Mouse (Mus musculus) ES-E14 (cell line): ENCODE data around the gene Ybx3. TPM values are rescaled to one million over a fixed set of nuclear protein-coding genes. Genes with fewer than 3 reads are reported as not detected.

Experiments used
- DNase-seq: peaks from one replicate; pipeline ENCODE4 v3.0.0-alpha.2; 2013; ENCODE audit warnings: low read depth, low spot score
- H3K27ac ChIP-seq: 2 replicates; pipeline ENCODE4 v1.5.1; 2012; ENCODE audit warnings: low read depth, mild to moderate bottlenecking, low read length, moderate library complexity, mixed read lengths; ENCODE audit not compliant: poor library complexity, insufficient read depth, severe bottlenecking
- H3K36me3 ChIP-seq: 2 replicates; pipeline ENCODE4 v1.6.1; 2012; ENCODE audit warnings: mild to moderate bottlenecking, low read length, moderate library complexity, mixed read lengths; ENCODE audit not compliant: control insufficient read depth, poor library complexity, insufficient read depth, severe bottlenecking
- H3K4me1 ChIP-seq, 2 experiments: fragments of 150-350 bp in 1 of 2; sonication (generic) in 1 of 2; 2 replicates each; pipeline ENCODE4 v1.6.1; 2012; ENCODE audit warnings: low read length in 2 of 2, mild to moderate bottlenecking in 1 of 2, mixed read lengths in 1 of 2; ENCODE audit not compliant: control insufficient read depth in 2 of 2, insufficient read depth in 2 of 2, poor library complexity in 1 of 2
- H3K4me3 ChIP-seq, 2 experiments: fragments of 150-350 bp in 1 of 2; sonication (generic) in 1 of 2; 2 replicates each; pipeline ENCODE4 v1.5.1; 2012; ENCODE audit warnings: low read length in 2 of 2, low read depth in 1 of 2, mild to moderate bottlenecking in 1 of 2, mixed read lengths in 1 of 2; ENCODE audit not compliant: insufficient read depth in 1 of 2, poor library complexity in 1 of 2, severe bottlenecking in 1 of 2
- H3K9ac ChIP-seq: 2 replicates; pipeline ENCODE4 v1.6.1; 2012; ENCODE audit warnings: low read depth, mild to moderate bottlenecking, low read length, mixed read lengths; ENCODE audit not compliant: poor library complexity, insufficient read depth, severe bottlenecking
- H3K9me3 ChIP-seq: fragments of 150-350 bp; sonication (generic); 2 replicates; pipeline ENCODE4 v1.6.1; 2012; ENCODE audit warnings: low read depth, mild to moderate bottlenecking, low read length; ENCODE audit not compliant: control insufficient read depth, insufficient read depth
- CHD2 ChIP-seq: IDR thresholded peaks from 2 replicates; pipeline ENCODE4 v1.6.1; 2014; ENCODE audit warnings: mild to moderate bottlenecking, low read depth, low read length, inconsistent platforms
- HCFC1 ChIP-seq: IDR thresholded peaks from 2 replicates; pipeline ENCODE4 v1.6.1; 2012; ENCODE audit warnings: low read length, inconsistent platforms, borderline replicate concordance; ENCODE audit not compliant: insufficient read depth
- MAFK ChIP-seq: IDR thresholded peaks from 2 replicates; pipeline ENCODE4 v1.6.1; 2014; ENCODE audit warnings: mild to moderate bottlenecking, low read depth, low read length, inconsistent platforms; ENCODE audit not compliant: insufficient read depth
- ZC3H11A ChIP-seq: IDR thresholded peaks from 2 replicates; pipeline ENCODE4 v1.6.1; 2012; ENCODE audit warnings: low read depth, mild to moderate bottlenecking, inconsistent platforms, low read length, borderline replicate concordance
- ZNF384 ChIP-seq: IDR thresholded peaks from 2 replicates; pipeline ENCODE4 v1.6.1; 2012; ENCODE audit warnings: low read depth, low read length, inconsistent platforms
- in situ Hi-C, 2 experiments: fragments of 600-800 bp; cut with MboI; formaldehyde crosslinking; loops; one replicate each; pipeline ENCODE4 v1.15.1; 2025; ENCODE audit warnings: low sequenced_read_pairs in 2 of 2, inconsistent platforms in 1 of 2; ENCODE audit not compliant: unreplicated experiment in 2 of 2
- total RNA-seq: library from RNA; depleted of rRNA; stranded (reverse); fragments of 300-350 nt; gene quantifications from 2 replicates; pipeline ENCODE4 v1.2.3, GENCODE M21; 2012; rRNA removed

Gene Ybx3
- 275 and 332 TPM in 2 replicates for total RNA-seq

DNA sequence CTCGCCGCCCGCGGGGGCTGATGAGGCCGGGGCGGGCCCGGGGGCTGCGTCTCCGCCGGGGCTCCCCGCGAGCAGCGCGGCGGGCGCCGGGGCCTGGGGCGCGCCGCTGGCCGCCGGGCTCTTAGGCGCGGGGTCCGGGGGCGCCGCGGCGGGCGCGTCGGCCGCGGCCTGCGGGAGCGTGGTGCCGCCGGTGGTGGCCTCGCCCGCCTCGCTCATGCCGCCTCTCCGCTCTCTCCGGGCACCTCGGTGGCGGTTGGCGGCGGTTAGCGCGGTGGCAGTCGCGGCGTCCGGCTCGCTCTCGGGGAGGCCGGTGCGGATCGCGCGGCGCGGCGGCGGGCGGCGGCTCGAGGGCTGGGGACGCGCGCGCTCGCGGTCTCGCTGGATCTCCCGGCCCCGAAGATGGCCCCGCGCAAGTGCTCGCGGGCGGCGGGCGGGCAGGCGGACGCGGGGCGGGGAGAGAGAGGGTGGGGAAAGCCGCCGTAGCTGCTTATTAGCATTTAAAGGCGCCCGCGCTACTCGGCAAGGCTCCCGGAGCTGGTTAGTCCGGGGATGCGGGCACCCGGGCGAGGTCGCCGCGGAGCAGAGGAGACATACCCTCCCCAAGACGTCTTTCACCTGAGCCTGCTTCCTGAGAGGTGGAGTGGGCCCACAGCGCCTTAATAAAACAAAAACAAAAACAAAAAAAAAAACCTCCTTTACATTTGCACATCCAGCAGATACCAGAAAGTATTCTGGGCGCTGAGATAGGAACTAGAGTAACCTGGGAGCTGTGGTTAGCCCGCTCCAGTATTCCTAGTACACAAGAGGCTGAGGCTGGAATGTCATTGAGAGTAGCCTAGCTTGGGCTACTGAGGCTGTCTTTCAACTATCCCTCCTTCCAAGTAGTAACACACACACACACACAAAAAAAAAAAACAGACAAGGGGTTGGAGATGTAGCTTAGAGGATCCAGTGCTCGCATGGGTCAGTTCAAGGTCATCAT lies at the start of gene Ybx3:
Gene Ybx3, minus strand, starts transcription at position 437 of the 982 bp plus-strand sequence.
- H3K27ac ChIP-seq = peak within 1 kb of the TSS; percentile 79
- peaks cover 2% of the 10 kb centered on the region; the same call in 1 of the 2 replicates for H3K36me3 ChIP-seq
- peak; percentile 57 for DNase-seq
- peak within 1 kb of the TSS; percentile 99 for H3K9ac ChIP-seq
- in situ Hi-C loops = no loop called here
- peak within 1 kb of the TSS; percentile 67 to 99 for H3K4me3 ChIP-seq
- peaks cover 5 to 12% of the 10 kb centered on the region in 2 experiments for H3K4me1 ChIP-seq
- TF ChIP-seq MAFK (no peak), HCFC1 (no peak; the same call in 1 of the 2 replicates), ZNF384 (no peak; the same call in 1 of the 2 replicates), CHD2 (no peak), ZC3H11A (no peak)
- no peaks in the 10 kb centered on the region for H3K9me3 ChIP-seq

DNA sequence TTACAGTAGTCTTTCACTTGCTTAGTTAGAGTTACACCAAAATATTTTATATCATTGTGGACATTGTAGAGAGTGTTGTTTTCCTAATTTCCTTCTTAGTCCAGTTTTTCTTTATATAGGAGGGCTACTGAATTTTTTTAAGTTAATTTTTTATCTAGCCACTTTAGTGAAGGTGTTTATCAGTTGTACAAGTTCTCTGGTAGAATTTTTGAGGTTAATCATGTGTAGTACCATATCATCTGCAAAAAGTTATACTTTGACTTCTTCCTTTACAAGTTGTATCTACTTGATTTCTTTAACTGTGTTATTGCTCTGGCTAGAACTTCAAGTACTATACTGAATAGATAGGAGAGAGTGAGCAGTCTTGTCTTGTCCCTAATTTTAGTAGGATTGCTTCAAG lies 48.4 kb upstream of the Ybx3 start:
- no peak for TF ChIP-seq ZNF384
- no peak for TF ChIP-seq CHD2
- TF ChIP-seq ZC3H11A = no peak
- TF ChIP-seq MAFK = no peak
- no peak for TF ChIP-seq HCFC1
- no peak for DNase-seq
- H3K4me1 ChIP-seq = no peaks in the 10 kb centered on the region
- H3K9me3 ChIP-seq = no peaks in the 10 kb centered on the region
- no peak overlapping the region for H3K27ac ChIP-seq
- in situ Hi-C loops = no loop called here
- H3K9ac ChIP-seq = no peak overlapping the region
- no peak overlapping the region for H3K4me3 ChIP-seq
- no peaks in the 10 kb centered on the region for H3K36me3 ChIP-seq

DNA sequence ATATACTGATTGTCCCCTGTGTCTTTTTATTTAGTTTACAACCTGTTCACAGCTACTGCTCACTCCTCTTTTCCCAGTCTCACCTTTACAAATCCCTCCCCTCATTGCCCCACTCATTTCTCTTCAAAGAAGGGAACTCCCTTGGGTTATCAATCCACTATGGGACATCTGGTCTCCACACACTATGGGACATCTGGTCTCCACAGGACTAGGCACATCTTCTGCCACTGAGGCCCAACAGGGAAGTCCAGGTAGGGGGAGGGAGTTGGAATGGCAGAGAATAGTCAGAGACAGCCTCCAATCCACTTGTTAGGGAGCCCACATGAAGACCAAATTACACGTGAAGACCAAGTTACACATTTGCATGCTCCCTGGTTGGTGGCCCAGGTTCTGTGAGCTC lies 45.8 kb upstream of the Ybx3 start:
- no peak overlapping the region for H3K4me3 ChIP-seq
- H3K9me3 ChIP-seq = no peaks in the 10 kb centered on the region
- no peak overlapping the region for H3K9ac ChIP-seq
- H3K27ac ChIP-seq = no peak overlapping the region
- TF ChIP-seq ZC3H11A = no peak
- TF ChIP-seq MAFK = no peak
- no peak for TF ChIP-seq CHD2
- TF ChIP-seq ZNF384 = no peak
- TF ChIP-seq HCFC1 = no peak
- H3K36me3 ChIP-seq = no peaks in the 10 kb centered on the region
- in situ Hi-C loops = no loop called here
- no peak for DNase-seq
- no peaks in the 10 kb centered on the region for H3K4me1 ChIP-seq

DNA sequence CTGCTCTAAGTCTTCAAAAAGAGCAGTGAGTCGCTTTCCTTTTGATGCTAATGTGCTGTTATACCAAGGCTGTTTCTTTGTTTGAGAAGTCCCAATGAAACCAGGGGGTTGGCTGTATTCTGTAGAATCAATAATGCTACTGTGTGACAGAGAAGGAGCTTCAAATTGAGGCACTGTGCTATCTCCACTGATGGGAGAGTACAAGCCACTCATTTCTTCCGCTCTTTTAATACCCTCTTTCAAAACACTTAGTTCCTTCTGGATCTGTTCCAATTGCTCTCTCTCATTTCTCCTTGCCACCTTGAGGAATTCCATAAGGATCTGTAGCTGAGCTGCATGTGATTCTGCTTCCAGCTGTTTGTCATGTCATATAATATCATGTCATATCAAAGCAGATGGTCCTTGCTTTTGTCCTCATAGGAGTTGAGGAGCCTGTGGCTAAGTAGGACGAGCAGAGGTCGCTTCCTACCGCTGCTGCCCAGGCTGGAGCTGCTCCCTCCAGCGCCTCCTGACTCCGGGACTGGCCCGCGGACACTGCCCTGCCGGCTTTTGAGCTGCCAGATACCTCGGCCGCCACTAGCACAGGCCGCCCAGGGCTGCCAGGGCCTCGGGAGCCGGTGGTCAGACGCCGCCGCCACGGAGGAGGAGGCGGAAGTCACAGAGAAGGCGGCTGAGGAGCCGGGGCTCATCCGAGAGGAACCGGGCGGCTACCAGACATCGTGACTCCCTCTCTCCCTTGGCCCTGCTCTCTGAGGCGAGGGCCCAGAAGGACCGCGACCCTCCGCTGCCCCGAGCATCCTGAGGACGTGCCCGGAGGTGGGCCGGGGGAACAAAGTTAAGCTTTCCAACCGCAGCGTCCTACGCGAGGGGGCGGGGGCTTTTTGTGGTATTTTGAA lies 45.1 kb upstream of the Ybx3 start:
- Histone ChIP-seq H3K9ac (peak overlapping the region; percentile 79), H3K4me3 (peak overlapping the region; percentile 48 to 63; a peak in 3 of 4 replicates), H3K27ac (no peak overlapping the region), H3K4me1 (no peaks in the 10 kb centered on the region), H3K36me3 (no peaks in the 10 kb centered on the region), H3K9me3 (no peaks in the 10 kb centered on the region)
- TF ChIP-seq ZC3H11A (no peak), MAFK (no peak), CHD2 (no peak), HCFC1 (no peak), ZNF384 (no peak)
- DNase-seq = no peak
- in situ Hi-C loops = no loop called here
